Mouse (Mus musculus) midbrain, postnatal 0 days (tissue): ENCODE data around the gene Psen1. TPM values are rescaled to one million over a fixed set of nuclear protein-coding genes. Genes with fewer than 3 reads are reported as not detected.
A peak's percentile ranks its signal among the peaks of the same experiment; 100 is the strongest.

ENCODE experiments used
- ATAC-seq: fragments of 200-750 bp; cut with Nextera tagmentation; 2 replicates; pipeline ENCODE4 v1.8.0; 2017; ENCODE audit warnings: moderate number of reproducible peaks, mild to moderate bottlenecking, moderate TSS enrichment, moderate library complexity; ENCODE audit not compliant: low FRiP score
- DNase-seq: peaks from one replicate; pipeline ENCODE4 v3.0.0-alpha.2; 2015; ENCODE audit warnings: low spot score
- H3K27ac ChIP-seq: fragments of 300-500 bp; sonication (generic); 2 replicates; pipeline ENCODE4 v1.5.1; 2014; ENCODE audit warnings: low read depth, mild to moderate bottlenecking, low read length, mixed read lengths
- H3K27me3 ChIP-seq: fragments of 300-500 bp; sonication (generic); 2 replicates; pipeline ENCODE4 v1.6.1; 2014; ENCODE audit warnings: low read length, control low read depth, mixed read lengths; ENCODE audit not compliant: insufficient read depth
- H3K36me3 ChIP-seq: fragments of 300-500 bp; sonication (generic); 2 replicates; pipeline ENCODE4 v1.6.1; 2014; ENCODE audit warnings: low read length, control low read depth, mixed read lengths; ENCODE audit not compliant: insufficient read depth
- H3K4me1 ChIP-seq: fragments of 300-500 bp; sonication (generic); 2 replicates; pipeline ENCODE4 v1.6.1; 2014; ENCODE audit warnings: mild to moderate bottlenecking, control low read depth, antibody characterized with exemption, low read length, mixed read lengths; ENCODE audit not compliant: insufficient read depth
- H3K4me2 ChIP-seq: fragments of 300-500 bp; sonication (generic); 2 replicates; pipeline ENCODE4 v1.6.1; 2014; ENCODE audit warnings: low read depth, mild to moderate bottlenecking, low read length, mixed read lengths; ENCODE audit not compliant: poor library complexity, severe bottlenecking
- H3K4me3 ChIP-seq: fragments of 300-500 bp; sonication (generic); 2 replicates; pipeline ENCODE4 v1.5.1; 2014; ENCODE audit warnings: low read depth, mild to moderate bottlenecking, low read length, moderate library complexity
- H3K9ac ChIP-seq: fragments of 300-500 bp; sonication (generic); replicated peaks from 2 replicates; pipeline ENCODE4 v1.6.1; 2014; ENCODE audit warnings: mild to moderate bottlenecking, low read length, moderate library complexity, mixed read lengths; ENCODE audit not compliant: poor library complexity, severe bottlenecking
- H3K9me3 ChIP-seq: fragments of 300-500 bp; sonication (generic); 2 replicates; pipeline ENCODE4 v1.6.1; 2016; ENCODE audit warnings: low read length, control low read depth
- CTCF ChIP-seq: IDR thresholded peaks from 2 replicates; pipeline ENCODE4 v1.5.1; 2016; ENCODE audit warnings: antibody characterized with exemption, mild to moderate bottlenecking
- WGBS: fragments of 180-500 bp; shearing (Covaris S2); extraction: QIAGEN DNeasy Blood & Tissue Kit; methylation state at CpG from one replicate; pipeline ENCODE4 v1.1.7; 2014; 5-methylcytosine and 5-hydroxymethylcytosine counted together
- polyA plus RNA-seq: library from polyadenylated mRNA; unstranded; fragments of >200 nt; fragmentation: Nextera tagmentation; extraction: Ambion mirVana; gene quantifications from 2 replicates; pipeline ENCODE4 v1.2.1, GENCODE M21; 2015
- total RNA-seq: library from RNA; depleted of rRNA; stranded (reverse); fragments of >200 nt; gene quantifications from 2 replicates; pipeline ENCODE4 v1.2.3, GENCODE M21; 2014

Gene Psen1
- total and polyA plus RNA-seq, 2 experiments from 2014 or later = 57.1 to 64.6 TPM

GRCm38 (mm10) chr12:83701608-83702007 lies 13.7 kb downstream of the Psen1 start:
- ATAC-seq = no peak
- H3K9me3 ChIP-seq = no peaks in the 10 kb centered on the region
- H3K4me3 ChIP-seq = no peak overlapping the region
- H3K27me3 ChIP-seq = no peaks in the 10 kb centered on the region
- TF ChIP-seq CTCF = no peak
- no peak overlapping the region for H3K9ac ChIP-seq
- H3K36me3 ChIP-seq = peaks cover 10% of the 10 kb centered on the region; the same call in 1 of the 2 replicates
- WGBS = 94% methylated on average over 7 of the region's 7 CpGs
- DNase-seq = no peak
- H3K4me1 ChIP-seq = no peaks in the 10 kb centered on the region
- no peak overlapping the region for H3K4me2 ChIP-seq
- no peak overlapping the region for H3K27ac ChIP-seq

GRCm38 (mm10) chr12:83702796-83703195 lies 14.8 kb downstream of the Psen1 start:
- DNase-seq (peak; percentile 9), ATAC-seq (no peak)
- H3K4me1 ChIP-seq = no peaks in the 10 kb centered on the region
- no peak overlapping the region for H3K4me2 ChIP-seq
- H3K9me3 ChIP-seq = no peaks in the 10 kb centered on the region
- H3K9ac ChIP-seq = no peak overlapping the region
- H3K27ac ChIP-seq = no peak overlapping the region
- TF ChIP-seq CTCF = no peak
- H3K36me3 ChIP-seq = peaks cover 10% of the 10 kb centered on the region; the same call in 1 of the 2 replicates
- 30% methylated on average over 4 of the region's 4 CpGs for WGBS
- no peaks in the 10 kb centered on the region for H3K27me3 ChIP-seq
- H3K4me3 ChIP-seq = no peak overlapping the region

- no peak overlapping the region for H3K9ac ChIP-seq
- DNase-seq = no peak
- 95% methylated on average over 4 of the region's 4 CpGs for WGBS
- H3K4me2 ChIP-seq = no peak overlapping the region
- peaks cover 4% of the 10 kb centered on the region; the same call in 1 of the 2 replicates for H3K36me3 ChIP-seq
- no peak for TF ChIP-seq CTCF
- no peak overlapping the region for H3K4me3 ChIP-seq
- no peak for ATAC-seq
- no peak overlapping the region for H3K27ac ChIP-seq
- no peaks in the 10 kb centered on the region for H3K4me1 ChIP-seq
- H3K27me3 ChIP-seq = no peaks in the 10 kb centered on the region
- no peaks in the 10 kb centered on the region for H3K9me3 ChIP-seq
These were observed 19.0 kb downstream of the Psen1 start for GRCm38 (mm10) chr12:83706951-83707350.

- Histone ChIP-seq H3K36me3 (peaks cover 13% of the 10 kb centered on the region), H3K27ac (no peak overlapping the region)
These were observed 20.5 kb downstream of the Psen1 start for GRCm38 (mm10) chr12:83708160-83709092.

GRCm38 (mm10) chr12:83709934-83710333 lies 22.0 kb downstream of the Psen1 start:
- ATAC-seq = no peak
- H3K9ac ChIP-seq = no peak overlapping the region
- no peaks in the 10 kb centered on the region for H3K9me3 ChIP-seq
- H3K27me3 ChIP-seq = no peaks in the 10 kb centered on the region
- H3K4me2 ChIP-seq = no peak overlapping the region
- TF ChIP-seq CTCF = no peak
- H3K36me3 ChIP-seq = peaks cover 19% of the 10 kb centered on the region
- no peak for DNase-seq
- no peak overlapping the region for H3K27ac ChIP-seq
- H3K4me1 ChIP-seq = no peaks in the 10 kb centered on the region
- 86% methylated on average over 2 of the region's 2 CpGs for WGBS
- H3K4me3 ChIP-seq = no peak overlapping the region

More at GRCm38 (mm10) chr12:83708160-83709092, 20.5 kb downstream of the Psen1 start:
- Histone ChIP-seq H3K9me3 (no peaks in the 10 kb centered on the region), H3K4me2 (no peak overlapping the region), H3K27me3 (no peaks in the 10 kb centered on the region), H3K4me1 (no peaks in the 10 kb centered on the region), H3K4me3 (no peak overlapping the region), H3K9ac (no peak overlapping the region)
- TF ChIP-seq CTCF = no peak
- ATAC-seq = no peak
- WGBS = 90% methylated on average over 7 of the region's 7 CpGs
- no peak for DNase-seq

GRCm38 (mm10) chr12:83713749-83714148 lies 25.8 kb downstream of the Psen1 start:
- Histone ChIP-seq H3K27me3 (no peaks in the 10 kb centered on the region), H3K9ac (no peak overlapping the region), H3K9me3 (no peaks in the 10 kb centered on the region), H3K36me3 (peaks cover 39% of the 10 kb centered on the region), H3K4me1 (no peaks in the 10 kb centered on the region), H3K4me3 (no peak overlapping the region), H3K27ac (no peak overlapping the region), H3K4me2 (no peak overlapping the region)
- WGBS = 43% methylated on average over 2 of the region's 2 CpGs
- peak; percentile 13; the same call in 1 of the 2 replicates for ATAC-seq
- TF ChIP-seq CTCF = peak; percentile 86
- peak; percentile 89 for DNase-seq
